Mouse (Mus musculus): ENCODE data around the gene Cd83.

- TF ChIP-seq POLR2A (IDR thresholded peaks at IDR 0.05; ENCODE audit: extremely low read depth, insufficient read depth, low read length) = no peak
- TF ChIP-seq CTCF (IDR thresholded peaks at IDR 0.05; ENCODE audit: low read depth, low read length) = no peak
Observed at GRCm38 (mm10) chr13:43806371-43807271, 22.0 kb downstream of the Cd83 start.

Data from liver, adult 2 months (tissue).